Mouse (Mus musculus): ENCODE data around the gene Nsun7.

Nsun7 gene

GRCm38 (mm10) chr5:66337025-66337968 lies 77.6 kb downstream of the Nsun7 start:
- DNase-seq (ENCODE audit: low spot score) = no peak

GRCm38 (mm10) chr5:66337969-66338345 lies 78.3 kb downstream of the Nsun7 start:
- DNase-seq (ENCODE audit: low spot score) = peak; percentile 87

- no peak for DNase-seq (ENCODE audit: low spot score)
Observed at GRCm38 (mm10) chr5:66338583-66338982, 78.9 kb downstream of the Nsun7 start.

- no peak for DNase-seq (ENCODE audit: low spot score)
Observed at GRCm38 (mm10) chr5:66340356-66341102, 80.8 kb downstream of the Nsun7 start.

GRCm38 (mm10) chr5:66341848-66342247 lies 82.2 kb downstream of the Nsun7 start:
- DNase-seq (ENCODE audit: low spot score) = no peak

- no peak for DNase-seq (ENCODE audit: low spot score)
Observed at GRCm38 (mm10) chr5:66342285-66342684, 82.6 kb downstream of the Nsun7 start.

GRCm38 (mm10) chr5:66344182-66344581 lies 84.5 kb downstream of the Nsun7 start:
- DNase-seq (ENCODE audit: low spot score) = no peak

- peak; percentile 19 for DNase-seq (ENCODE audit: low spot score)
Observed at GRCm38 (mm10) chr5:66345140-66345539, 85.4 kb downstream of the Nsun7 start.

- DNase-seq (ENCODE audit: low spot score) = no peak
Observed at GRCm38 (mm10) chr5:66346756-66347155, 87.1 kb downstream of the Nsun7 start.
